Mouse (Mus musculus): Measurements from ENCODE around the gene Rbm38.

- TF ChIP-seq CTCF (conservative IDR thresholded peaks at IDR 0.05 in 1 of 2, IDR thresholded peaks at IDR 0.05 in 1 of 2; ENCODE audit: low read depth in 2 of 2, low read length in 2 of 2) (no peak), ZMIZ1 (IDR thresholded peaks at IDR 0.05; ENCODE audit: low read depth, low read length) (no peak), HCFC1 (IDR thresholded peaks at IDR 0.05; ENCODE audit: low read depth, low read length) (no peak), BHLHE40 (IDR thresholded peaks at IDR 0.05; ENCODE audit: low read depth, low read length) (no peak), MAX (IDR thresholded peaks at IDR 0.05; ENCODE audit: low read length) (no peak), TCF12 (IDR thresholded peaks at IDR 0.05; ENCODE audit: low read depth, low read length) (no peak), USF1 (IDR thresholded peaks at IDR 0.05; ENCODE audit: low read depth, low read length) (no peak), EP300 (IDR thresholded peaks at IDR 0.05; ENCODE audit: low read length) (no peak), POLR2A (IDR thresholded peaks at IDR 0.05; ENCODE audit: low read depth, low read length) (no peak), RCOR1 (conservative IDR thresholded peaks at IDR 0.05; ENCODE audit: low read depth, low read length) (no peak), CHD1 (IDR thresholded peaks at IDR 0.05; ENCODE audit: low read depth, low read length) (no peak), NRF1 (IDR thresholded peaks at IDR 0.05; ENCODE audit: low read depth, low read length) (no peak), ELF1 (IDR thresholded peaks at IDR 0.05; ENCODE audit: low read depth, low read length) (no peak), POLR2AphosphoS2 (IDR thresholded peaks at IDR 0.05; ENCODE audit: low read depth, low read length) (no peak)
Measured at GRCm38 (mm10) chr2:173056882-173057315, 36.6 kb downstream of the Rbm38 start.
